Mouse (Mus musculus): Measurements from ENCODE around the gene Tdp1.

- TF ChIP-seq POLR2A (IDR thresholded peaks at IDR 0.05; ENCODE audit: low read depth, low read length): no peak
- TF ChIP-seq CTCF (conservative IDR thresholded peaks at IDR 0.05; ENCODE audit: insufficient read depth, insufficient read length, low read depth, low read length): no peak
These were observed 82.6 kb downstream of the Tdp1 start for GRCm38 (mm10) chr12:99966881-99967363.
